7 mouse cellular contexts compared by ENCODE assay signal in the genomic region with DNA sequence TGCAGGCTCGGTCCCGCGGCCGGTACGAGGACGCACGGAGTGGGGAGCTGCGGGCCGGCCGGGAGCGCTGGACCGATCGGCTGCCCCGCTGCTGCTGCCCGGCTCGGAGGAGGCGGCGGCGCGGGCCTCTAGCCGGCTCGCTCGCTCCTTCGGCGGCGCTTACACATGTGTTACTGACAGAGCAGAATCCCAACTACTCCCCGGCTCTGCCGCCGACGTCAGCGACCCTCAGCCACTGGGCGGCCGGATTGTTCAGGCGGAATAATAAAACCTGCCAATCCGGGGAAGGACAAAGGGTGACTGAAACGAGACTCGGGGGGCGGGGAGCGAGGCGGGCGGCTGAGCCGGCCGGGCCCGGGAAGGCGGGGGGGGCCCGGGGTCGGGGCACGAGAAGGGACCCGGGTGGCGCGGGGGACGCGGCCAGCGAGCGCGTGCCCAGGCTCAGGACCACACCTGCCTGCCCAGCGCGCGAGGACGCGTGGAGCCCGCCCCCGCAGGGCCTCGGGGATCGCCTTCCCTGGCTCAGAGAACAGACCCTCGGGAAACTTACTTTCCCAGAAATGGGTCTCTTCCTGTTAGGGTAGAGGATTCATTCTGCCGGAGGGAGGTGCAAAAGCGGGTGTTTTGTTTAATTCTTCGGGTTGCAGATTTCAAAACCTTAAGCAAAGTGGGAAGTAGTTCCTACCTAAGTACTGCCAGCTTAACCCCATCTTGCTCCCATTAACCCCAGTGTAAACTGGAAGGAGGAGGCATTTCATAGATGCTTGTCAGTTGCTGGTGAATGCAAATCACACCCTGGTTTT. TPM values are rescaled to one million over a fixed set of nuclear protein-coding genes. Genes with fewer than 3 reads are reported as not detected.
DNase-seq lines count a peak whose midpoint lies in the region; ATAC-seq and TF ChIP-seq lines count a peak whose summit lies in the region.

No protein-coding gene starts in this region.

- TF ChIP-seq CTCF in kidney, adult 2 months (conservative IDR thresholded peaks at IDR 0.05; ENCODE audit: insufficient read depth, insufficient read length, low read depth, low read length): no peak

- peak overlapping the region; percentile 93 for H3K4me2 ChIP-seq in limb, embryonic 12.5 days
- H3K4me2 ChIP-seq in midbrain, embryonic 14.5 days (ENCODE audit: low read length): peak overlapping the region; percentile 71

- TF ChIP-seq POLR2A in kidney, adult 2 months (IDR thresholded peaks at IDR 0.05; ENCODE audit: low read depth, low read length): peak; percentile 42

- peaks cover 29% of the 10 kb centered on the region for H3K4me1 ChIP-seq in embryonic facial prominence, embryonic 10.5 days
- H3K4me1 ChIP-seq in kidney, adult 2 months (ENCODE audit: control insufficient read depth, insufficient read depth, low read length): peaks cover 12% of the 10 kb centered on the region
- peaks cover 18% of the 10 kb centered on the region for H3K4me1 ChIP-seq in limb, embryonic 12.5 days (replicated peaks)
- peaks cover 11% of the 10 kb centered on the region for H3K4me1 ChIP-seq in midbrain, embryonic 14.5 days (ENCODE audit: control insufficient read depth, insufficient read depth, low read length)

- H3K4me3 ChIP-seq in embryonic facial prominence, embryonic 10.5 days: peak overlapping the region; percentile 93
- H3K4me3 ChIP-seq in kidney, adult 2 months (ENCODE audit: insufficient read depth, low read depth, low read length): peak overlapping the region; percentile 94
- H3K4me3 ChIP-seq in limb, embryonic 12.5 days (replicated peaks): peak overlapping the region; percentile 81
- H3K4me3 ChIP-seq in midbrain, embryonic 14.5 days (replicated peaks; ENCODE audit: low read depth, low read length): peak overlapping the region; percentile 66

- peak overlapping the region; percentile 98 for H3K9ac ChIP-seq in limb, embryonic 12.5 days (replicated peaks)
- peak overlapping the region; percentile 84 for H3K9ac ChIP-seq in midbrain, embryonic 14.5 days (replicated peaks; ENCODE audit: low read length)

- peak overlapping the region; percentile 99 for H3K27ac ChIP-seq in embryonic facial prominence, embryonic 10.5 days (replicated peaks)
- H3K27ac ChIP-seq in kidney, adult 2 months (ENCODE audit: insufficient read depth, low read depth, low read length): peak overlapping the region; percentile 96
- peak overlapping the region; percentile 100 for H3K27ac ChIP-seq in limb, embryonic 12.5 days
- H3K27ac ChIP-seq in midbrain, embryonic 14.5 days (replicated peaks; ENCODE audit: low read depth, low read length): peak overlapping the region; percentile 96

- no peaks in the 10 kb centered on the region for H3K27me3 ChIP-seq in embryonic facial prominence, embryonic 10.5 days (replicated peaks; ENCODE audit: low read depth, poor library complexity, severe bottlenecking)
- H3K27me3 ChIP-seq in kidney, adult 2 months (replicated peaks; ENCODE audit: control insufficient read depth, insufficient read depth, low read length): no peaks in the 10 kb centered on the region
- no peaks in the 10 kb centered on the region for H3K27me3 ChIP-seq in limb, embryonic 12.5 days
- H3K27me3 ChIP-seq in midbrain, embryonic 14.5 days (ENCODE audit: control insufficient read depth, insufficient read depth, low read length): no peaks in the 10 kb centered on the region

- H3K36me3 ChIP-seq in embryonic facial prominence, embryonic 10.5 days (replicated peaks): peaks cover 12% of the 10 kb centered on the region
- no peaks in the 10 kb centered on the region for H3K36me3 ChIP-seq in kidney, adult 2 months (ENCODE audit: control insufficient read depth, insufficient read depth, low read length)
- H3K36me3 ChIP-seq in limb, embryonic 12.5 days: peaks cover 12% of the 10 kb centered on the region; the same call in 1 of the 2 replicates
- H3K36me3 ChIP-seq in midbrain, embryonic 14.5 days (ENCODE audit: control insufficient read depth, insufficient read depth, low read length): no peaks in the 10 kb centered on the region

- peak; percentile 92 for ATAC-seq in limb, embryonic 12.5 days (ENCODE audit: insufficient number of reproducible peaks, insufficient read depth, low FRiP score, low TSS enrichment, low read depth)
- ATAC-seq in midbrain, embryonic 14.5 days (ENCODE audit: low FRiP score, low TSS enrichment): peak; percentile 93

- no peaks in the 10 kb centered on the region for H3K9me3 ChIP-seq in embryonic facial prominence, embryonic 10.5 days
- H3K9me3 ChIP-seq in limb, embryonic 12.5 days: no peaks in the 10 kb centered on the region
- no peaks in the 10 kb centered on the region for H3K9me3 ChIP-seq in midbrain, embryonic 14.5 days (ENCODE audit: control insufficient read depth, low read length)

- WGBS in embryonic facial prominence, embryonic 10.5 days: under 1% methylated on average over 69 of the region's 69 CpGs
- under 1% methylated on average over 69 of the region's 69 CpGs for WGBS in kidney, adult 2 months
- WGBS in limb, embryonic 12.5 days: under 1% methylated on average over 62 of the region's 69 CpGs
- under 1% methylated on average over 68 of the region's 69 CpGs for WGBS in midbrain, embryonic 14.5 days

- peak; percentile 97 for DNase-seq in adrenal gland, postnatal 14 days
- DNase-seq in embryonic facial prominence, embryonic 10.5 days (ENCODE audit: low spot score): peak; percentile 97
- DNase-seq in heart, adult 18-20 months: peak; percentile 95 to 98
- peak; percentile 98 for DNase-seq in kidney, adult 2 months
- DNase-seq in midbrain, embryonic 14.5 days: peak; percentile 97
- DNase-seq in spleen, adult 12 weeks (ENCODE audit: low spot score): peak; percentile 71

RNA-seq across cellular contexts. Expression of gene Lmo4, which starts 0.5 kb away (rescaled TPM):
- total RNA-seq in adrenal gland, postnatal 14 days (2021): 67.1 and 69.0 TPM in 2 replicates
- 61.2 and 66.3 TPM in 2 replicates for polyA plus RNA-seq in embryonic facial prominence, embryonic 10.5 days (2016; fragmentation: Nextera tagmentation; extraction: Ambion mirVana)
- total RNA-seq in heart, adult 18-20 months (2021): 10 to 100 TPM; 28.6 to 29.1 TPM
- 88.7 and 108 TPM in 2 replicates for polyA plus RNA-seq in kidney, adult 2 months (2012; rRNA removed)
- polyA plus RNA-seq in limb, embryonic 12.5 days (2016; fragmentation: Nextera tagmentation; extraction: Ambion mirVana): 80.8 and 83.5 TPM in 2 replicates
- polyA plus RNA-seq in midbrain, embryonic 14.5 days (2014; fragmentation: Nextera tagmentation; extraction: Ambion mirVana): 67.5 and 87.9 TPM in 2 replicates

Comparison
In these comparisons a context has a peak if more than half of its experiments do, and no peak if none do; other contexts are left out.
1. Peak in every context shown above with its lines: DNase-seq, ATAC-seq, H3K4me3 ChIP-seq and H3K27ac ChIP-seq.